Mouse (Mus musculus): ENCODE data around the gene Cypt14. TPM values are rescaled to one million over a fixed set of nuclear protein-coding genes. Genes with fewer than 3 reads are reported as not detected.
"Not testable (repeated sequence)": the region's sequence is repeated elsewhere in the genome, so short reads cannot be mapped to it uniquely, and the experiment has no call there.

Gene Cypt14
- polyA plus RNA-seq (2014; fragmentation: Nextera tagmentation; extraction: Ambion mirVana): not detected in 2 replicates

- not testable (repeated sequence) for H3K4me1 ChIP-seq (ENCODE audit: control insufficient read depth, insufficient read depth, low read length); H3K4me2 ChIP-seq (ENCODE audit: low read depth); H3K9me3 ChIP-seq (ENCODE audit: control insufficient read depth, low read length); H3K9ac ChIP-seq (ENCODE audit: low read length); H3K36me3 ChIP-seq (ENCODE audit: control insufficient read depth, insufficient read depth, low read length); H3K4me3 ChIP-seq (ENCODE audit: low read depth, low read length); H3K27me3 ChIP-seq (ENCODE audit: control insufficient read depth, insufficient read depth, low read length); H3K27ac ChIP-seq (ENCODE audit: low read depth, low read length); ATAC-seq (ENCODE audit: insufficient read depth, low FRiP score, low TSS enrichment); DNase-seq (ENCODE audit: low spot score)
- WGBS: 71% methylated on average over 2 of the region's 2 CpGs
These were observed at the start of gene Cypt14 for GRCm38 (mm10) chrX:39863504-39863903. Cypt14 (minus strand) TSS chrX:39863604.

Data from neural tube, embryonic 11.5 days (tissue).